Mouse (Mus musculus): Measurements from ENCODE around the gene Chd8. TPM values are rescaled to one million over a fixed set of nuclear protein-coding genes. Genes with fewer than 3 reads are reported as not detected.
"Not testable (repeated sequence)": the region's sequence is repeated elsewhere in the genome, so short reads cannot be mapped to it uniquely, and the experiment has no call there.

Chd8 gene
- polyA plus RNA-seq (2017; shearing (Covaris generic)) = 10 to 100 TPM; 61.5 to 84.9 (median 76.6) TPM

DNA sequence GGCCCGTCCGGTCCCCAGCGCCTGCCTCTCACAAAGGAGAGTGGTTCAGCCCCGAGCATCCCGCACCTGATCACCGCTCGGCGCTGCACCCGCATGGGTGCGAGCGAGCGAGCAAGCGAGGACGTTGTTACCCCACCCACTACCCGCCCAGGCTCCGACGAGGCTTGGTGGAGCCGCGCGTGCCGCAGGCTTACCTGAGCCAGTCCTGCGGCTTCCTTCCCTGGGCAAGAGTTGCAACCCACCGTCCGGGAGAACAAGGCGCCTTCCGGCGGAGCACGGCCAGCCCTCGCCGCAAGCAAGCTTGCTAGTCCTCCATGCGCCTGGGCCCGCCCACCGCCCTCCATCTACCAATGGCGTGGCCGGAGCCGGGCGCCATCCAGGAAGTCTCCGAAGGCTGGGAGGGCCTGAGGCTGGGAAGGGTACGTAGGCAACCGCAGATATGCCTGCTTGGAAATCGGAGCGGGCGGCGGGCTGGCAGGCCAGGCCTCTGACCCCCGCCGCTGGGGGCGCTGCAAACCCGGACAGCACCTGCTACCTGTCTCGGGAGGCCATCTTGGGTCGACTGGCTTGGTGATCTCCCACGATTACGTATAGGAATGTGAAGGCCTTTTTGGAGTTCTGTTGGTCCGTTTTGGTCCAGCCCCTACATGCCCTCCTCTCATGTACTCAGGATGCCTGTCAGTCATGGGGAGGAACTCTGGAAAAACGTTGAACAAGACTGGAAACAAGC is at the start of gene Chd8:
Chd8 (minus strand) TSS at position 297 of the 730 bp plus-strand sequence.
- peak; percentile 97 for ATAC-seq

DNA sequence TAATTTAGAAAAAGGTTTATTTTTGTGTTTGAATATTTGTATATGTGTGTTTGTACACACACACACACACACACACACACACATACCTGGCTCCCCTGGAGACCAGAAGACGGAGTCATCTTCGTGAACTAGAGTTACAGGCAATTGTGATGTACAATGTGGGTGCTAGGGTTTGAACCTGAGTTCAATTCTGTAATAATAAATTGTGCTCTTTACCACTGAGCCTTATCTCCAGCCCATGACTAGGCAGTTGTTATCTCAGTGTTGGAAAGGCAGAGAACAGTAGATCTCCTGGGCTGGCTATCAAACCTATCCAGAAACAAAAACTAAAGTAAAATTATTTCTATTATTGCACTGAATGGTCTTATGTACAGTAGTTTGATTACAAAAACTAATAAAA is 48.5 kb upstream of the Chd8 start:
- no peak for ATAC-seq

DNA sequence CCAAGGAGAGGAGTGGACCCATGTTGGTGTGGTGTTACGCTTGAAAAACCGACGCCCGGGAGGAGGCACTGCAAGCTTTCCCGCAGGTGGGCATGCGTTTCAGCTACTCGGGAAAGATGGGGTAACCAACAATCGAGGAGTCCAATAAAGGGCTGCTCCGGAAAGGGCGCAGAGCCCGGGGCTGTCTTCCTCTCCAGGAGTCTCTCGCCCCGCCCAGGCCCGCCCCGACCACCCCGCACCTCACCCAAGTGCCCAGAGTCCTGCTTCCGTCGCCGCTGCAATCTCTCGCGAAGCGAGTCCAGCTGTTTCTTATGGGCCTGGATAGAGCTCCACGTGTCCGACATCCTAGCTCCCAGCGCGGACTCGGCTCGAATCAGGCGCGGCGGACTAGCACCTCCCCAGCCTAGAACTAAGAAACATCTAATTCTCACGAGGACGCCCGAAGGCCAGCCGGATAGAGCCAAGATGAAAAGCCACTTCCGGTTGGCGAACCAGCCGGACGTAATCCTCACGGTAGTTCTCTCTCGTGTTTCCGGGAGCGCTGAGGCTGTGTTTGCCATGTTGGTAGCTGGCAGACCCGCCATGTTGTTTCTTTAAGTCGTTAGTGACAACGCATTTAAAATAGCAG is 47.2 kb upstream of the Chd8 start, which contains the start of gene Mettl3:
Mettl3 (minus strand) TSS at position 485 of the 628 bp plus-strand sequence.
- ATAC-seq = peak; percentile 97

DNA sequence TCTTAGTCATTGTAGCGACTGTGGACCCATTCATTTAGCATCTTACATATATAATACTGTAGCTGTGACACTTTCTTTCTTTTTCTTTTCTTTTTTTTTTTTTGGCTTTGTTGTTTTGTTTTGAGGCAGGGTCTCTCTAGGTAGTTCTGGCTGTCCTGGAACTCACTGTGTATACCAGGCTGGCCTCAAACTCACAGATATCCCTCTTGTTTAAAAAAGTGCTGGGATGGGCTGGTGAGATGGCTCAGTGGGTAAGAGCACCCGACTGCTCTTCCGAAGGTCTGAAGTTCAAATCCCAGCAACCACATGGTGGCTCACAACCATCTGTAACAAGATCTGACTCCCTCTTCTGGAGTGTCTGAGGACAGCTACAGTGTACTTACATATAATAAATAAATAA is 45.9 kb upstream of the Chd8 start:
- ATAC-seq = not testable (repeated sequence)

DNA sequence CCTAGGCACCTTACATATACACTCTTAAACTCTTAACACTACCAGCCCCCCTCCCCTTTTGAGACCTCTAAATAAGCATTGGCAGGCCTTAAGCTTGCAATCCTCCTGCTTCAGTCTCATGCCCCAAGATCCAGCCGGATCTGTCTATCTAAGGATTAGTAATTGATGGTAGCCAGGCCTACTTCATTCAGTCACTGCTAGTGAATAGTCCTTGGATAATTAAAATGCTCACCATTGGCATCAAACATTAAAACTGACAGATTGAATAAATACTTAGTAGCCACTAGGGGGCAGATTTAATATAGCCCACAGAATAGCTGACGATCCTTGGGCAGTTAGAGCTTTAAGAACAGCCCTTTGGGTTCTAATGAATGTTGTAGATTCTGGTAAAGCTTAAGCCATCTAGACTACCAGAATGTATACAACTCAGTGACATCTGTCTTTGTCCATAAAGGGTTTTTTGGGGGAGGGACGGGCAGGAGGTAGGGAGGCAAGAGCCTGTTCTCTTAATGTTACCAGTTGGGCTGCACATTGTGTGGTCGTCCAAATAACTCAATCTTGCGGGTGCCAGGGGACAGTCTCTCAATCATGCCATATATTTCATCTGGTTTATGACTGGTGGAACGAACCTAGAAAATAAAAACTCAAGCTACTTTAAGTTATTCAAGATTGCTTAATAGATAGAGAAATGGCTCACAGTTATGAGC is 38.1 kb upstream of the Chd8 start:
- ATAC-seq = peak; percentile 75

DNA sequence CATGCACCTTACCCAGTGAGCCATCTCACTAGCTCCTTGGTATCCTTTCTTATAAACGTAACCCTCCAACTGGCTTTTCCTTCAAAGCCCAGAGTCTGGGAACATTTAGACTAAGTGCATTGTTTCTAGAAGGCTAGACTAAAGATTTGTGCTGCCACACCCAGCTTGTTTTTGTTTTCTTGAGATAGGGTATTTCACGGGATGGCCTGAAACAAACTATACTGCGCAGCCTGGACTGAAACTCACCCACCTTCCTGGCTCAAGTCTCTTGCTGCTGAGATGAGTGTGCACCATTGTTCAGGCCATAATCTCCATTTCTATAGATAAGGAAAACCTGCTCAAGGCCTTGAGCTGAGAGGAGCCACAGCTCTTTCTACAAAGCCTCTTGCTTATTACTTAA is 26.6 kb upstream of the Chd8 start:
- ATAC-seq = no peak

DNA sequence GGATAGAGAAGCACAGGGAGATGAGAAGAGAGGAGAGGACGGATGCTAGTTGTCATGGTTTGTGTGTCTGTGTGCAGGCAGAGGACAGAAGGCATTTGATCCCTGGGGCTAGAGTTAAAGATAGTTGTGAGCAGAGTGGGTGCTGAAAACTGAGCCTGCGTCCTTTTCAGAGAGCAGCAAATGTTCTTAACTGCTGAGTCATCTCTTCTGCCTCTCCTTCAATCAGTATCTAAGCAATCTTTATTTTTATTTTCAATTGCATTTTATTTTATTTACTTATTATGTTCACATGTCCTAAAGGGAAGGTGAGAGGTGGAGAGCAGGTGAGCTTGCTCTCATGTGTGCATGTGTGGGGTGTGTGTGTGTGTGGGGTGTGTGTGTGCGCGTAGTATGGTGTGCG is 26.0 kb upstream of the Chd8 start:
- no peak for ATAC-seq

DNA sequence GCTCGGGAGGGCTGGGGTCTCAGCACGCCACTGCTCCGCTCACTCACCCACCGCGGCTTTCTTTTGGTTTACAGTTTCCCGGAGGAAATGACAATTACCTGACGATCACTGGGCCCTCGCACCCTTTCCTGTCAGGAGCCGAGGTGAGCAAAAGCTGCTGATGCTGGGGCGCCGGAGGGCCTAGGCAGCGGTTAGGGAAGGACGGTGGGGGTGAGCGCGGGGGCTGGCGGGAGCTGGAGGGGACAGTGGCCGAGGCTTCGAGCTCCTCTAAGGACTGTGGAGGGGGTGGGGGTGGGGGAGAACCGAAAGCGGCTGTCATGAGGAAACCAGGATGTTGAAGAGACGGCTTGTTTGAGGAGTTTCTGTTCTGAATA is 22.2 kb upstream of the Chd8 start:
- ATAC-seq = no peak

DNA sequence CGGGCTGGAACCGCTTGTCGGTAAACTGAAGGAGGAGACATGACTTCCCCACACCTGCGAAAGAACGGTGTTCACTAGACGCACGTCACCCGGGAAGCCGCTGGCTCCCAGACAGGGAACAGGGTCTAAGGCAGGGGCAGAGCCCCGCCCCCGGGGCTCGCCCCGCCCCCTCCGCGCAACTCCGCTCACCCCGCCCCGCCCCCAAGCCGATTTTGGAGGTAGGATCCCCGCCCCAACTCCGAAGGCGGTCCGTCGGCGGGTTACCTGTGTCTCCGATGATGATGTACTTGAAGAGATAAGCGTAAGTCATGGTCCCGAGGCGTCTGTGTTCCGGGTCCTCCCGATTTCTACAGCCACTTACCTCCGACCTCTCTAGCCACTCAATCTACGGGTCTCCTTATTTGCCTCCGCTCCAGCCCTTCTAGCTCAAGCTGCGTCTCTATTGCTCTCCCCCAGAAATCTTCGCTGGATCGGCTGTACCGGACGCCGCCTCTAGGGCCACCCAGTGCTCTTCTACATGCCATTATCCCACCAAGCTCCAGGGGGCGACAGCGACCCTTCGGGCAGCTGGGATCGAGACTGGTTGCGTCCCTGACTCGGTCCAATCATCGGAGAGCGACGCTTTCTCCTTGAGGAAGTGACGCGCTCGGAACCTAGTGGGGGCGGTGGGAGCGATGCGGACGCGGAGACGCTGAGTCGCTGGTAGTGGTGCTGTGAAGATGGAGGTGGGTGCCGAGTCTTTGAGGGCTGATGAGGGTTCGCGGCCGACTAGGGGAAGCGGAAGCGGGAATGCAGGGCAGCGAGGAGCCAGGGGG is 21.6 kb upstream of the Chd8 start, which contains the start of the genes Tox4 and Rab2b:
Tox4 (plus strand) TSS at position 215 of the 815 bp plus-strand sequence.
Rab2b (minus strand) TSS at position 614 of the 815 bp plus-strand sequence.
- peak; percentile 95 for ATAC-seq

DNA sequence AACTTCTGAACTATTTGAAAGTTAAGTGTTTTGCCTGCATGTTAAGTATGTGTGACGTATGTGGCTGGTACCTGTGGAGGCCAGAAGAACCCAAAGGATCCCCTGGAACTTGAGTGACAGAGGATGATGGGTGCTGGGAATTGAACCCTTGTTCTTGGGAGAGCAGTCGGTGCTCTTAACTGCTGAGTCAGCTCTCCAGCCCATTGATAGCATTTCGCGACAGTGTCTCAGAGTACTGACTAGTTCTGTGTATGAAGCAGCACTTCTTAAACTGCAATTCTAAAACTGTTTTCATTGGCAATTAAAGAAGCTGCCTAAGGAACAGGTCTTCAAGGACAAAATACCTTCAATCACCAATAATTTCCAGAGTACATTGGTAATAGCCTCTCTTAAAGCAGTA is 19.6 kb upstream of the Chd8 start:
- no peak for ATAC-seq

DNA sequence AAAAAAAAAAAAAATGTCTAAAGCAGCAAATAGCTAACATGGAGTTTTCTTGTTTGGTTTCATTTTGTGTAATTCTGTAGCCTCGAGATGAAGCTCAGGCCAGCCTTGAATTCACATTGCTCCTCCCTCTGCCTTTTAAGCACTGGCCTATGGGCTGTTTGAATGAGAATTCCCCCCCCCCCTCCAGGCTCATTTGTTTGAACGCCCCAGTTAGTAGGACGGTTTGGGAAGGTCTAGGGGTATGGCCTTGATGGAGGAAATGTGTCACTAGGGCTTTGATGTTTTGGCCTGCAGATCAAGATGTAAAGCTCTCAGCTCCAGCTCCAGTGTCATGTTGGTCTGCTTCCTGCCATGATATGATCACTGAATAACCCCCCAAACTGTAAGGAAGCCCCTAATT is 15.2 kb upstream of the Chd8 start:
- peak; percentile 48 for ATAC-seq

DNA sequence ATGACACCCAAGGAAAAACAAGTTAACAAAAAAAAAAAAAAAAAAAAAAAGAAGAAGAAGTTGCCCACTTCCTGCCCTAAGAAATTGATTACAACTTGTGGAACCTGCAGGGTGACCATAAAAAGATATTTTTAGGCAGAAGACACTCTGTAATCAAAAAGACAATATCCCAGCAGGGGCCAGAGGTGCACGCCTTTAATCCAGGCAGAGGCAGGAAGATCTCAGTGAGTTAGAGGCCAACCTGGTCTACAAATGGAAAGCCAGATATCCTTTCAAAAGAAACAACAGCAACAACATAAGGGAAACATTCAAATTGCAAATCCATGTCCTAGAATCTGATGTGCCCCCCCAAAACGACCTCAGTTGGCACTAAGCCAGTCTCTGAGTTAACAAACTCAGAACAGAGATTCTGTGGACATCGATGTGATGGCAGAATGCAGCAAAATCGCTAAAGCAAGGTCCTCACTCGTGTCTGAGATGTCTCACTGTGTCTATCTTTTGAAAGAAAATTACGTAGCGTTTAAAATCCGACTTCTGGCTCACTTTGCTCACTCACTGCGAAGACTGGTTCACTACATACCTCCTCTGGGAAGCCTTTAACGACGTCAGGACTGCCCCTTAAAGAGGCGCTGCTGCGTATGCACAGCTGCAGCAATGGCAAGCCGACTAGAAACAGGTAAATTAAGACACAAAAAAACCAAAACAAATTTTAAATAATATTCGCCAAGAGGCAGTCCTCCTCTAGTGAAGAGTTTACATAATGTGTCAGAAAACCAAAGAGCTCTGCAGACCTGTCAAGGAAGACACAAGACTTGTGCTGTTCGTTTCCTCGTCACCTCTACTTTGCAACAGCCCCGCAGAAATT is 1.0 kb downstream of the Chd8 start:
- no peak for ATAC-seq

DNA sequence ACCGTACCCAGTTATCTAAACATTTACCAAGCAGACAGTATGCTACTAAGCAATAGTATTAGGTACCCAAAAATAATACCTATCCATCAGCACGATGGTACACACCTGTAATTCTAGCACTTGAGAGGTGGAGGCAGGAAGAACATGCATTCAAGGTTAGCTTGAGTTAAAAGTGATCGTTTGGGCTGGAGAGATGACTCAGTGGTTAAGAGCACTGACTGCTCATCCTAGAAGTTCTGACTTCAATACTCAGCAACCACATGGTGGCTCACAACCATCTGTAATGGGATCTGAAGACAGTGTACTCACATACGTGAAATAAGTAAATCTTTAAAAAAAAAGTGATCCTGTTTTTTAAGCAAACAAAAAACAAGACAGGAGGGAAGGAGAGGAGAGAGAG is 11.5 kb downstream of the Chd8 start:
- no peak for ATAC-seq

DNA sequence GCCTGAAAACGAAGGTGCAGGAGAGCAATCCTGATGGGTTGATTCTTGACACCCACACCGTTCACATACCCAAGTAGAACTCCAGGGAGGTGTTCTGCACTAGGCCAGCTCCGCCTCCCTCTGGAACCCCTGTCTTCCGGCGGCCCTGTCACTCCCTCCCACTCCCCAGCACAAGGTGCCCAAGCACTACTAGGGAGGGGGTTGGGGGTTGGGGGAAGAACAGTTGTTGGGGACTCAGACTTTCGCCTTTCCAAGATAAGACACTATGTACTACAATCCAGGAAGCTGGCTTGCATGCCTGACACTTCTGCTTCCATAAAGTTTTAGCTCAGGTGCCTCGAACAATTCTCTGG is 12.9 kb downstream of the Chd8 start:
- ATAC-seq = no peak

DNA sequence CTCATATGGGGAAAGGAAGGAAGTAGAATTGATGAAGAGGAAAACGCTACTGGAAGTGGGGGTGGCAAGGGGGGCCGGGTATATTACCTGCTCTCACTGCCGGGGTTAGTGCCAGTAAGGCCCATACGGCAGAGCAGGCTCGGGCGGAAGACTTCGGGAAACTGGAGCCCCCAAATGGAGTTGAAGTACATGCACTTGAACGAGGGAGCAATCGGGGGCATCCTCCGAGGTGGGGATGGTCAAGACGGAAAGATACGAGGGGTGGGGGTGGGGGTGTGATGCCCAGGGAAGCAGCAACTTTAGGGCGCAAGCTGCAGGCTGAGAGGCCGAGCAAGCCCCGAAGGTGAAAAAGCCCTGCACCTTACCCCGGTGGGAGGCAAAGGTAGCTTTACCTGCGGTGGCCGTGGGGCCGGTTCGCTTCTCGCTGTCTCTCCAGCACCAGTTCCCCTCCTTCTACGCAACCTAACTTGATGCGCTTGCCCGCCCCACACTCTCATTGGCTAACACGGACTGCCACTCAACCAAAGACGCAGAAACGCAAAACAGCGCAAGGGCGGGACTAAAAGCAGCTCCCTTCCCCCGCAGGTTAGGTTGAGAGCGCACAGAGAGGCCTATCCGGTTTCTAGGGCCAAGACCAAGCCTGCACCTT is 13.4 kb downstream of the Chd8 start:
- ATAC-seq = peak; percentile 100

DNA sequence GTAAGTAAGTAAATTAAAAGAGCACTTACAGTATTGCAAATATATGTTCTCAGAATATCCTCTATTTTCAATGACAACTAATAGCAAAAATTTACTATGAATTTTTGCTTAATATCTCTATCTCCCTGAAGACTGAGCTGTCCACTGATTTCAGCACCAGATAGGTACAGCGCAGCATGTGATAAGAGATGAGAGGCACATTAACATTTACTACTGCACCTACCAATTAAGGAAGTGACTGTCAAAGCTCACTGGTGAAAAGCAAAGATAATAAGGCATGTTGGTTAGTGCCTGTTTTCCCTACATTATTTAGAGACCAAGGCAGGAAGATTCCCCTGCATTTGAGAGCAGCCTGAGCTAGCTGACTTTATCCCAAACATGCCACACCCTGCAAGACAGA is 21.4 kb downstream of the Chd8 start:
- no peak for ATAC-seq

DNA sequence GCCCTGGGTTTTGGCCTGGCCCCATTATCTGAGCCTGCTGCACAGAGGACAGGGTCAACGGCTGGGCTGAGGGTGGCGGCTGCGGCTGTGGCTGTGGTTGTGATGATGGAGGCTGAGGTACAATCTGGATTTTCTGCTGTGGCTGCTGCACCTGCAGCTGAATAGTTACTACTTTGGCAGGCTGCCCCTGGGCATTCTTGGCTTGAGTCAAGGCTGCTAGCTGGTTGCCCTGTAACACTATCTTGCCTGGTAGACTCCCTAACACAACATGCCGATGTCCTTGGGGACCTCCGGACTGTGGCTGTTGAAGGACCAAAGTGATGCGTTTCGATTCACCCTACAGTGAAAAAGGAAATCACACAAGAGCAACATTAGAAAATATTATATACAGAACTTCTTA is 22.4 kb downstream of the Chd8 start:
- no peak for ATAC-seq

DNA sequence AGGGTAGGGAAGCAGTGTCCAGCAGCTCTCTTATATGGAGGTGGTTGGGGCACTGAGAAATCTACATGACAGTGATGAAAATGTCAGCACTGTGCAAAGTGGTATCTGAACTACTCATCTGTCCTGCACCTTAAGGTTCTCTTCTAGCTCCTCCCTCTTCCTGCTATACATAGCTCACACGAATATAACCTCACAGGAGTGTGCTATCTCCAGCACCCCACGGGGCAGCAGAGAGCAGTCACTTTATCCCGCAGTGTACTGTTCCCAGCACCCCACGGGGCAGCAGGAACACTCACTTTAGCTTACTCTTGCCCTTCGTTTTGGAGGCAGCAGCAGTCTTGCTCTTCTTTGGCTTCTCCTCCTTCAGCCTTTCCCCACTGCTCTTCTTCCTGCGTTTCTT is 25.3 kb downstream of the Chd8 start:
- ATAC-seq = no peak

DNA sequence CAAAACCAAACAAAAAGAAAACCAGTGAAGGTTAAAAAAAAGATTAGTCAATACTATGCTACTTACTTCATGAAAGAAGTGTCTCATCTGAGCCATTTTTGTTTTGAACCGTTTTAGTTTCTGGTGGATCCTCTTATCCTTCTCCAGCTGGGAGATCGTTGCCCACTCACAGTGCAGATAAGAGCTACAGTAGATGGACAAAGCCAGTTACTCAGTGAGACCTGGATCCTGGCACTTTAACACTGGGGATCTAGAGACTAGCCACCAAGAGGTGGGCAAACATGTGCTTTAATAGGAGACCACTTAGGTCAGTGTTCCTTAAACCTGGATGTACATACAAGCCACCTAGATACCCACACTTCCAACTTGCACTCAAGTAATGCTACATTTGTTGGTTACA is 31.6 kb downstream of the Chd8 start:
- no peak for ATAC-seq

DNA sequence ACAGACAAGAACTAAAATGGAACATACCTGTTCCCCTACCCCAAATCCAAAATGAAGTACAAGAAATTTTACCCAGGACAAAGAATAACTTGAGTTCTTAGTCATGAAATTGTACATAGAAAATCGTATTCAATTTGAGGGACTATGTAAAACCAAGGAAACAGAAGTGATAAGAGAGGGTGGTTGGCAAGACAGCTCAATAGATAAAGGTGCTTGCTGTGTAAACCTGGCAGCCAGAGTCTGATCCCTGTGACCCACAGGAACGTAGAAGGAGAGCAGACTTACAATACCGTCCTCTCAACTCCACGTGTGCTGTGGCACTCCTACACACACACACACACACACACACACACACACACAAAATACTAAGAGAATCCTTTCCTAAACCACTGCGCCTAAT is 40.3 kb downstream of the Chd8 start:
- ATAC-seq = no peak

DNA sequence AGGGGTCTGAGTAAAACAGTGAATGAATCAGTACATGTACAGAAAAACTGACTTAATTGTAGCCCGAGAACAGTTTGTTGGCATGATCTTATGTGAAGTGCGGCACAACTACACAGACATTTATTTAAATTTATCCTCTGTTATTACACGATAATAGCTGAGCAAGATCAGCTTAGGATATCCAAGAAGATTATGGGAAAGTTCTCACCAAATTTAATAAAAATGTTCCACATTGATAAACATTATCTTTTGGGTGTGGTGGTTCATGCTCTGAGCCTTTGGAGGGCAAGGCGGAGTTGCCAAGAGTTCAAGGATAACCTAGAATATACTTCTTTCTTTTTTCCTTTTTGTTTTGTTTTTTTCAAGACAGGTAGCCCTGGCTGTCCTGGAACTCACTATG is 58.2 kb downstream of the Chd8 start:
- ATAC-seq = no peak

Measured in inflammation-experienced regulatory T-cells, adult 6 months (primary cell).